Mouse (Mus musculus) induced T-regulatory cell, adult 2 months (primary cell): ENCODE data around the gene Neurog3.

ENCODE experiments used
- DNase-seq: peaks from one replicate; pipeline ENCODE4 v3.0.0-alpha.2; 2012; ENCODE audit warnings: low read depth

Neurog3 gene

DNA sequence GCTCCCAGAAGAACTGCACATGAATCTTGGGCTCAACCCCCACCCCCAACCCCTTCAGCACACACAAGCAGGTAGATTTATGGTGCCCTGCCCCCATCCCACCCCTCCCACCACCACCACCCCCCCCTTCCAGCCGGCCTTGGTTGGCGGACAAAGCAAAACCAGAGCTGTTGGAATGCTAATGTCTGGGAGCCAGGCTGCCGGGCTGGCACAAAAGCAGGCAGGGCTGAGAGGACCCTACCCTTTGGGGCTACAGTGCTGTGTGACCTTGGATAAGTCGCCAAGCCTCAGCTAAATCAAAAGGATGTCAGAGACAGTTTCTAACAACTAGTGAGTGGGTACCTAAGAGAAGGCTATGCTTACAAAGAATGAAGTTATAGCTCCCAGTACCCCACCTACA is 4.3 kb downstream of the Neurog3 start:
- no peak for DNase-seq

DNA sequence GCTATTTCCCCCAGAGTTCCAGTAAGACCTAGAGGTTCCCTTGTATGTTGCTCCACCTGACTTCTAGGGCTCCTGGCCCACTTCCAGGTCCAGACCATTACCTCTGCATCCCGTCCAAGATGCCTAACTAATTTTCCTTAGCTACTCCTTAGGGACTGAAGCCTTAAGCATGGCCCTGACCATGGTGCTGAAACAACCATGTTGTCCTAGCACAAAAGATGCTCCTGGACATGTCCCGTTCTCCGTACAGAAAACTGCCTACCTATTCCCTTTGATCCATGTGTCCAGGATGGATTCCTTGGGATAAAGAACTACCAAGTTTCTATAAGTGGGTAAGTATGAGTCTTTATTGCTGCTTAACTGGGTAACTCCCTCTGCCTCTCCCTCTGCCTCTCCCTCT is 5.2 kb downstream of the Neurog3 start:
- DNase-seq: no peak

DNA sequence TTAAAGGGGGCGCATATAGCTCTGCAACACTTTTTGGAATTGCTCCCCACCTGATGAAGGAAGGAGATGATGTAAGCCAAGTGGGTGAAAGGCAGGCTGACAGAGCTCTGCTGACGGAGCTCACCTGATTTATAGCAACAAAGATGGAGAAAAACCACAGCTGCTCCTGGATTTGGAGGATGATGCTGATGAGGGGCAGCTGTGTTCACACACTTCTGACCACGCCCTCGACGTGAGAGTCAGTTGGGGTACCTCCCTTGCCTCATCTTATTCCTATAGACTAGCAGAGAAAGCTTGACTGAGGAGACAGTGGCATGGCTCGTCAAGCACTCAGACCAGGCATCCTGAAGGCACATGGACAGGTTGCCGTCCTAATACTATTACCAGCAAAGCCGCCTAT is 10.9 kb downstream of the Neurog3 start, which contains the start of gene Fam241b:
Fam241b (minus strand) TSS at position 101 of the 400 bp plus-strand sequence.
- no peak for DNase-seq

DNA sequence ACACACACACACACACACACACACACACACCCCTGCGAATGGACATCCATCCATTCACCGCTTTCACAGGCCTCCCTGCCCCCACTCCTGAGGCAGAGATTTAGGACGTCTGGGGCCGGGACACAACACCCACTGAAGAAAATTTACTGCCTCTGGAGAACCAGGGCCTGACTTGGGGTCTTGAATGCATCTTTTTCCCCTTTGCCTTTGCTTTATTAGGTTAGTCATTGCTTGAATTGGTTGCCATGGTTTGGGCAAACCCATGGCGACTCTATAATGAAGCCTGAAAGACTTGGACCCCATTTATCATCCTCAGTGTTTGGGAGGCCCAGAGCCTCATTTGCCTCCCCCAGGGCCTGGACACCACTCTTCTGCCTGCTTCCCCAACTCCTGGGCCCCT is 13.1 kb downstream of the Neurog3 start:
- DNase-seq: no peak

DNA sequence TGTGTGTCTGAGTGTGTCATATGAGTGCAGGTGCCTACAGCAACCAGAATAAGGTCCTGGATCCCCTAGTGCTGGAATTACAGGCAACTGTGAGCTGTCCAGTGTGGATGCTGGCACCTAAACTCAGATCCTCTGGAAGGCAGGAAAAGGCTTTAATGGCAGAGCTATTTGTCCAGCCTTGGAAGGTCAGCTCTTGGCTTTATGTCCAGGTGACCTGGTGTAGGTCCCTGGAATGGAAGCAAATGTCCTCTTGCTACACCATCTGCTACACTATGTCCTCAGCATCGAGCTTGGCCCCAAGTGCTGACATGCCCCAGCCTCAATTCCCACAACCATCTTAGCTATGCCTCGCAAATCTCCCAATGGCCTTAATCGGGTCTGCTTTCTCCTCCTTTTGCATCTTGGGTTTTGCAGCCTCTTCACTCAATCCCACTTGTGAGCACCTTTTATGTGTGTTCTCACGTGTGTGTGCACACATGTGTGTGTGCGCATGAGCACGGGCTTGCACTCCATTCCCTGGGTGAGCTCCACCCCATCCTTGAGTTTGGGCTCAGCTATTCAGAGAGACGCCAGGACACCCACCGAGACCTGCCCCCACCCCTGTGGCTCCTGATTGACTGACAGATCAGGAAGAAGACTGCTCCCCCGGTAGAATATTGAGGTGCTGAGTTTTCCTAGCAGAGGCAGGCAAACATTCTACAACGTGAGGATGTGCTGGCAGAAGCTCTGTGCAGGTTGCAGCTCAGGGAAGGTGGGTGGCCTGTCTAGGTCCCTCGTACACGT is 14.8 kb downstream of the Neurog3 start:
- no peak for DNase-seq

DNA sequence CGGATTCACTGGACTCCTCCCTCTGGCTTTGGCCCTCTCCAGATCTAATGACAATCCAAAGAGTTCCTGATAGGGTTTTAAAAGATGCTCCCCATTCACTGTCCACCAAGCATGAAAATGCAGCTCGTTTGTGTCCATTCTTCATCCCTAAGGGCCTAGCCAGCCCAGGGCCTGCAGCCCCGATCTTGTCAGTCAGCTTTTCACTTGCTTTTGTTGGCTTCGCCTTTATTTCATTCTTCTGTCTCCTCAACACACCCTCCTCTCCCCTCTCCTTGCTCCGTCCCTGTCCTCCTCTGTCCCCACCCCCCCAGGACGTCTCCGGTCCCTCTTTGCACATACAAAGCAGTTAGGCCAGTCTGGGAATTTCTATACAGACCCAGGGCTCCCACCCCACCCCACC is 17.0 kb downstream of the Neurog3 start:
- DNase-seq: no peak

DNA sequence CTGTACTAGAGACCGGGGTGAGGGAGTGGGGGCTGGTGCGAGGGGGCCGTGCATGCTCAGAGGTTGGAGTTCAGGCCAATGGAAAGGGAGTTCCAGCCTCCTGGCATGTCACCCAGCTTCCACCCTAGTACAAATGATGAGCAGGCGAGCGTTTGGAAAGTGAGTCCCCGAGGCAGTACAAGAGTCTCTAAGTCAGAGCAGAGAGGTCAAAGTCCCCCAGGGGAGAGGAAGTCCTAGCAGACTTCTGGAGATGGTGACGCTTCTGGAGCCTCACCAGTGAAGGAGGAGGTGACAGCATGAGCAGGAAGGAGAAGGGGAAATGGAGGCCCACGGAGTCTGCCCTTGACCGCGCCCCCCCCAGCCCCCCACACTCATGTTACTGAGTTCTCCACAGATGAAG is 29.5 kb downstream of the Neurog3 start:
- DNase-seq: no peak

DNA sequence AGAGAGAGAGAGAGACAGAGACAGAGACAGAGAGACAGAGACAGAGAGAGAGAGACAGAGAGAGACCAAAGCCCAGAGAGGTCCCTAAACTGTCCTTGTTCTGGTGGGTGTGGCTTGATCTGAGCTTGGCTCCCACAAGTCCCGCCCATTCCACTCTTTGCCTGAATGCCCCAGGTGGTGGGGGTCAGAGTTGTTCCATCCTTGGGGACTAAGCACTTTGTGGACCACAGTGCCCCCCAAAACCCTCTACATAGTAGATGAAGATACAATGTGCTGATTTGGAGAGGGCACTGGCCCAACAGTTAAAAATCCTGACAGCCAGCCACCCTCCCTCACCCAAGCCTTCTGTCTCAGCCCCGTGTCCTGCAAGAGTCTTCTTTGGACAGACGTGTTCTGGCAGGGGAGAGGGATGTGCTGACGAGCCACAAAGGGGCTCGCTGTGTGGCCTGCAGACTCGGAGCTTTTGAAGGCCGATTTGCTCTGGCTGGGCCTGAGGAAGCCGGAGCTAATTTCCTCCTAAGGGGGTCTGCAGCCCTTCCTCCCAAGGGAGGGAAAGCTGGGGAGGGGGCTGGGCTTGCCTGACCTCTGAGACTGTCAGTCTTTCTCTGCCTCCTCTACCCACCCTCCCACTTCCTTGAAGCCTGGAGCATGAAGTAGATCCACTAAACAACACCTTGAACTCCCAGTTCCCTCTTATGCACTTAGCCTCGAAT is 40.1 kb downstream of the Neurog3 start:
- DNase-seq: no peak

DNA sequence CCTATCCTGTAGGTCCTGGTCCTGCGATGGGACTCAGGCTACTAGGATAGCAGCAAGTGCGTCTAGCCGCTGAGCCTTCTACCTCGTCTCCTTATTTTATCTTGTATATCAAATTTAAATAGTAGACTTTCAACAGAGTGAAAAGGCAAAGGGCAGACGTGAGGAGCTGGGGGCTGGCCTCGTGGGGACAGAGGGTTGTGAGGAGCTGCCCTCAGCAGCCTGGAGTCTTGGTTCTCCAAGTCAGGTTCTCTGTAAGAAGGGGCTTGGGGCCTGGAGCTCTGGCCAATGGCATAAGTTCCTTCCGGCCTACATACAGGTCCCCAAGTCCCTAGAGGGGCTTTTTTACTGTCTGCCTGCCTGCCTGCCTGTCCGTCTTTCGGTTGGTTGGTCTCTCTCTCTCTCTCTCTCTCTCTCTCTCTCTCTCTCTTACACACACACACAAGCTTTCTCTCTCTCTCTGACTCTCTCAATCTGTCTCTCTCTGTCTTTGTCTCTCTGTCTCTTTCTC is 41.1 kb downstream of the Neurog3 start:
- DNase-seq: no peak

DNA sequence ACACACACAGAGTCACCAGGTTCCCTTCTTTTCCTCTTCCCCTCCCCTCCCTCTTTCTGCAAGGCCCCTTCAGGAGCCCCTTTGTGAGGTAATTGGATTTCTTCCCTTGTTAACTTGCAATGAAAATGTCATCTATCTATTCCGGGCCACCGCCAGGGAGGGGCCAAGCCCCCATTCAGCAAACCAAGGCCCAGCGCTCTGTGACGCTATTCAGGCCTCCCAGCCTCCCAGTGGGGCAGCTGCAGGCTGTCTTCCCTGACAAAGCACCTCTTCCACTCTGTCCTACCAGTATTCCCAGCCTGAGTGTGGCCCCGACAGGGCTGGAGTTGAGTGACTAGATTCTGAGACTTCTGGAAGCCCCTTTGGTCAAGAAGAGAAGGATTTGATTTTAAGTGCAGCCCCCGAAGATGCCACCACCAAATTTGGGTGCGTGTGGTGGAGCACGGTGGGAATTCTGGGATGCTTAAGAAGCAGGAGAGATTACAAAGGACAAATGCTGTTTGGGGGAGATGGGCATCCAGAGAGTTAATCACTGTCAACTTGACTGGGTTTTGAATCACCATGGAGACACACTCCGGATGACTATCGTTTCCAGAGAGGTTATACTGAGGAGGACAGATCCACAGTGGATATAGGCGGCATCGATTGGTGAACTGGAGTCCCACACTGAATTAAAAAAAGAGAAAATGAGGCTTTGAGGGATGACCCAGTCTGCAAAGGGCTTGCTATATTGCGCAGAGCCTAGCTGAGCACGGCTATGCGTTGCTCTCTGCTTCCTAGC is 41.8 kb downstream of the Neurog3 start:
- no peak for DNase-seq

DNA sequence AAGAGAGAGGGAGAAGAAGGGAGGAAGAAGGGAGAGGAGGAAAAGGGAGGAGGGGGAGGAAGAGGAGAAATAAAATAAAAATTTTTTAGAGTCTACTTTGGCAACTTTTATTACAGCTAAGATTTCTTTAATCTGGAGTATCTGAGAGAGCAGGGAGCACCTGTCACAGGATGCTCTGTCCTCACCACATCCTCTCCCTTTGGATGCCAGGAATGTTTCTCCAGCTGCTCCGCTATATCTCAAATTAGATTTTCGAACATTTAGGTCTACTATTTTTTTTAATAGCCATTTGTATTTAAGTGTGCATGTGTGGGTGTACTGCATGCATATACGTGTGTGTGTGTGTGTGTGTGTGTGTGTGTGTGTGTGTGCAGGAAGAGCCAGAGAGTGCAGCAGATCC is 47.1 kb downstream of the Neurog3 start:
- DNase-seq: no peak

DNA sequence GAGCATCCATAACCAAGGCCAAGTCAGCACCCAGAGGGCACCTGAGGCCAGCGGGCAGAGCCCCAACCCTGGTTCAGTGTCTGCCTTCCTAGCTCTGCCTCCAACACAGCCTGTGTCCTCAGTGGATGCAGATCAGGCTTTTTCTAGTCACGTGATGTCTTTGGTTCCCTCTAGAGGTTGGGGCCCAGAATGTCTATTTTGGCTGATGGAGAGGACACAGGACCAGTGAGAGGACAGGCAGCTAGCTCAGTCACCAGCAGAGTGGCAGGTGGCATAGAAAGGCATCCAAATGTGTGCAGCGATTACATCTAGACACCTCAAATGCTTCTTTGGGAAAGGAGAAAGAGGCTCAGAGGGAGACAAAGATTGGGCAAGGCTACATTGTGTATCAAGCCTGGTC is 48.8 kb downstream of the Neurog3 start:
- DNase-seq: peak; percentile 30

DNA sequence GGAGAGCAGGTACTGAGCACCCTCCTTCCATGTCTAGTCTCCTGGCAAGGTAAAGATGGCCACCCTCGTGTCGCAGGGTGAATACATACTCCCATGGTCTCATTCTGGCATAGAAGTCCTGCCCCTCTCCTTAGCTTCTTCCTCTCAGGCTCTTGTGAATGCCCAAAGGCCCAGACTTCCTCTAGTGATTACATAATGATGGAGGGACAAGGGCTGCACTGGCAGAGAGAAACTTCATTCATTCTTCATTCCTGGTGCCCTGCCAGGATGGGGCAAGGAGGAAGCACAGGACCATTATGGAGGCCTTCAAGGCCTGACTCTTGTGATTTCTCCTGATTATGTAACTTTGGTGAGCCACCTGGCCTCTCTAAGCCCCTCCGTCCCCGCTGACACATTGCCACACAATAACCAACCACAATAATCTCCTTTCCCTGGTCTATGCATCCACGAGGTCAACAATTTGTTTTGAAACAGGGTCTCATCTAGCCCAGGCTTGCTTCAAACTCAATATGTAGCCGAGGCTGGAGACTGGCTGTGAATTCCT is 49.7 kb downstream of the Neurog3 start:
- peak; percentile 6 for DNase-seq

DNA sequence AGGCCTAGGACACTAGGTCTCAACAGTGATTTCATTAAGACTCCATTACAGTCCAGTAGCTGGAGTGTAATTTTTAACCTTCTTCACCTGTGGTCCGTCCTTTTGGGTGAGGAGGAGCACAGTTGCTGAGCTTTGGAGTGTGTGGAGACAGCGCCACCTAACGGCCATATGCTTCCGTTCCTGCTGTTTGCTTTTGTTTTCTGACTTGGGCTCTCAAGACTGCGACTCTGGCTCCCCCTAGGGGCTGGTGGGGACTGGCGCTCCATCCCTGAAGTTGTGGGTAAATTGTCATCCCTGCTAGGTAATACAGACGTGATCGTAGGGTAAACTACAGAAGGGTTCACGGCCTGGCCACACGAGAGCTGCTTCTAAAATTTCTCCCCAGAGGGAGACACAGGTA is 50.2 kb downstream of the Neurog3 start:
- peak; percentile 96 for DNase-seq
